Mouse (Mus musculus) right cerebral cortex, postnatal 25 days (tissue): Measurements from ENCODE around the gene Krtap4-8.
"Not testable (repeated sequence)": the region's sequence is repeated elsewhere in the genome, so short reads cannot be mapped to it uniquely, and the experiment has no call there.

Experiments used
- DNase-seq: peaks from one replicate; pipeline ENCODE4 v3.0.0; 2022

The Krtap4-8 gene

GRCm38 (mm10) chr11:99780604-99781003 lies at the start of gene Krtap4-8:
Gene Krtap4-8 (minus strand): TSS chr11:99780704.
- DNase-seq: no peak

GRCm38 (mm10) chr11:99815566-99815965 lies 35.1 kb upstream of the Krtap4-8 start, which contains the start of gene Gm11564:
Gene Gm11564 (minus strand): TSS chr11:99815666.
- not testable (repeated sequence) for DNase-seq

GRCm38 (mm10) chr11:99809792-99810191 lies 29.3 kb upstream of the Krtap4-8 start, which contains the start of gene Krtap4-13:
Gene Krtap4-13 (minus strand): TSS chr11:99809892.
- not testable (repeated sequence) for DNase-seq

- DNase-seq: not testable (repeated sequence)
Observed at GRCm38 (mm10) chr11:99804346-99804745, 23.8 kb upstream of the Krtap4-8 start, which contains the start of gene Gm11554. Gene Gm11554 (minus strand): TSS chr11:99804446.

- not testable (repeated sequence) for DNase-seq
Observed at GRCm38 (mm10) chr11:99798832-99799231, 18.3 kb upstream of the Krtap4-8 start, which contains the start of gene Gm11569. Gene Gm11569 (minus strand): TSS chr11:99798932.

- DNase-seq: no peak
Observed at GRCm38 (mm10) chr11:99793367-99793766, 12.9 kb upstream of the Krtap4-8 start, which contains the start of gene Gm11596. Gene Gm11596 (minus strand): TSS chr11:99793467.

- DNase-seq: not testable (repeated sequence)
Observed at GRCm38 (mm10) chr11:99784900-99785299, 4.4 kb upstream of the Krtap4-8 start, which contains the start of gene Krtap4-9. Gene Krtap4-9 (plus strand): TSS chr11:99785200.

GRCm38 (mm10) chr11:99778401-99778800 lies 2.1 kb downstream of the Krtap4-8 start:
- DNase-seq: no peak

GRCm38 (mm10) chr11:99772813-99773212 lies 7.7 kb downstream of the Krtap4-8 start, which contains the start of gene Gm11595:
Gene Gm11595 (minus strand): TSS chr11:99772913.
- not testable (repeated sequence) for DNase-seq

GRCm38 (mm10) chr11:99768410-99768809 lies 12.1 kb downstream of the Krtap4-8 start:
- DNase-seq: no peak

- no peak for DNase-seq
Observed at GRCm38 (mm10) chr11:99758877-99759276, 21.6 kb downstream of the Krtap4-8 start.

GRCm38 (mm10) chr11:99743985-99744384 lies 36.5 kb downstream of the Krtap4-8 start:
- no peak for DNase-seq

- DNase-seq: no peak
Observed at GRCm38 (mm10) chr11:99734190-99734589, 46.3 kb downstream of the Krtap4-8 start, which contains the start of gene Gm14180. Gene Gm14180 (minus strand): TSS chr11:99734290.
